Mouse (Mus musculus): ENCODE data around the gene Actrt2. TPM values are rescaled to one million over a fixed set of nuclear protein-coding genes. Genes with fewer than 3 reads are reported as not detected.
A peak's percentile ranks its signal among the peaks of the same experiment; 100 is the strongest.

Gene Actrt2
- polyA plus RNA-seq, 1 experiment from 2014 or later = not detected

DNA sequence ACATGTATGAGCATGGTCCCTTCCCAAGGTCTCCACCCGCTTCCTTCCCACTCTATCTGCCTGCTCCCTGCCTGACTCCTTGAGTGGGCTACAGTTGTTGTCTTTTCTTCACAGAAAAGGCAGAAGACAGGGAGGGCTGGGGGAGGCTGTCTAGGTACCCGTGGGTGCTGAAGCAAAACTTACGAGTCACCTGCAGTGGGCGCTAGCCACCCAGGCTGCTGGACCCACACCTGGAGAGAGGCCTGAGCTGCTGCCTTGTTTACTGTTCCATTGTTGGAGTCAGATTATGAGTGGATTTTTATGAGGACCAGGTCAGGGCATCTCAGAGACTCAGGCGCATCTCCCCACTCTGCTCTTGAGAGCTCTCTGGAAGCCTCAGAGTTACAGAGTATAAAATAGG is 28.9 kb upstream of the Actrt2 start:
- no peak for ATAC-seq (ENCODE audit: low FRiP score, low TSS enrichment)
- Histone ChIP-seq H3K9ac (ENCODE audit: low read depth, low read length) (no peak overlapping the region), H3K9me3 (ENCODE audit: control insufficient read depth, low read length) (no peaks in the 10 kb centered on the region), H3K4me1 (ENCODE audit: control insufficient read depth, insufficient read depth, low read length) (0 out of 2 replicates have a peak, but pooled peaks cover 4% of the 10 kb centered on the region), H3K36me3 (ENCODE audit: control insufficient read depth, insufficient read depth, low read length) (no peaks in the 10 kb centered on the region), H3K27ac (ENCODE audit: low read depth, low read length) (no peak overlapping the region), H3K4me3 (ENCODE audit: low read length) (no peak overlapping the region), H3K27me3 (ENCODE audit: control insufficient read depth, insufficient read depth, low read length) (no peaks in the 10 kb centered on the region), H3K4me2 (replicated peaks; ENCODE audit: low read depth, low read length) (no peak overlapping the region)
- 66% methylated on average over 5 of the region's 5 CpGs for WGBS

DNA sequence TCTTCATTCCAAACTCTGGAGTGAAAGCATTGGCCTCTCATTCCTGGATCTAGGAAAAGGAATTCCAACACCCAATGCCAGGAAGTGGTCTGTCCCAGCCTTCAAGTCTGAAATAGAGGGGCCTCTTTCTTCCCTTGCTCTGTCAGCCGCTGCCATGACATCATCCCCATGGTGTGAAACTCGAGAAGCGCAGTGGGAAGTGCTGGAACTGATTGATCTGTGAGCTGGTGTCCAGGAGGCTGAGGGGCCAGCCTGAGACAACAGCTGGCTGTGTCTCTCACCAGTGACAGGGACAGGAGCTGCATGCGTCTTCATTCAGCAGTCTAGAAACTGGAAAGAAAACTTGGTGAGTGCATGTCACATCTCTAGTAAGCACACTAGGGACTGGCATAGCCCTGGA is 28.5 kb upstream of the Actrt2 start:
- WGBS = 10% methylated on average over 4 of the region's 4 CpGs

DNA sequence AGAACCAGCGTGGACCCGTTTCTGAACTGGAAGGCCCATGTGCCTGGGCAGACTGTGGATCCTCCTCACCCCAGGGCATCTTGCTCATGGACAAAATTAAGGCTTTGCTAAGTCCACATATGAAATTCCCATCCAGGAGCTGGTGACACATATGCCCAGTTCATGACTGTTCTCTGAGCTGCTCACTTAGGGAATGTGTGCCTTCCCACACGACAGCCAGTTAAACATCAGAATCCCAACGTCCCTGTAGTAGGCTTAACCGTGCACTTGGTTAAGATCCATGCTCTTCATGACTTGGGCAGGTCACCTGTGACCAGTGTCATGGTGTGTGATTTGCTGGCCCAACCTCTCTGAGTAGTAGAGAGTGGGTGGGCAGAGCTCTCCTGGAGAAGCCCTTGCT is 26.7 kb upstream of the Actrt2 start:
- Histone ChIP-seq H3K36me3 (ENCODE audit: control insufficient read depth, insufficient read depth, low read length) (no peaks in the 10 kb centered on the region), H3K4me1 (ENCODE audit: control insufficient read depth, insufficient read depth, low read length) (0 out of 2 replicates have a peak, but pooled peaks cover 4% of the 10 kb centered on the region), H3K27ac (ENCODE audit: low read depth, low read length) (no peak overlapping the region), H3K9me3 (ENCODE audit: control insufficient read depth, low read length) (no peaks in the 10 kb centered on the region), H3K4me3 (ENCODE audit: low read length) (no peak overlapping the region), H3K9ac (ENCODE audit: low read depth, low read length) (no peak overlapping the region), H3K4me2 (replicated peaks; ENCODE audit: low read depth, low read length) (no peak overlapping the region), H3K27me3 (ENCODE audit: control insufficient read depth, insufficient read depth, low read length) (no peaks in the 10 kb centered on the region)
- ATAC-seq (ENCODE audit: low FRiP score, low TSS enrichment) = no peak
- WGBS = 85% methylated on average over 5 of the region's 5 CpGs

More for the DNA sequence above, 28.5 kb upstream of the Actrt2 start:
- Histone ChIP-seq H3K4me3 (ENCODE audit: low read length) (no peak overlapping the region), H3K27me3 (ENCODE audit: control insufficient read depth, insufficient read depth, low read length) (no peaks in the 10 kb centered on the region), H3K36me3 (ENCODE audit: control insufficient read depth, insufficient read depth, low read length) (no peaks in the 10 kb centered on the region), H3K9me3 (ENCODE audit: control insufficient read depth, low read length) (no peaks in the 10 kb centered on the region), H3K27ac (ENCODE audit: low read depth, low read length) (no peak overlapping the region), H3K4me2 (replicated peaks; ENCODE audit: low read depth, low read length) (no peak overlapping the region), H3K4me1 (ENCODE audit: control insufficient read depth, insufficient read depth, low read length) (0 out of 2 replicates have a peak, but pooled peaks cover 4% of the 10 kb centered on the region), H3K9ac (ENCODE audit: low read depth, low read length) (no peak overlapping the region)
- no peak for ATAC-seq (ENCODE audit: low FRiP score, low TSS enrichment)

DNA sequence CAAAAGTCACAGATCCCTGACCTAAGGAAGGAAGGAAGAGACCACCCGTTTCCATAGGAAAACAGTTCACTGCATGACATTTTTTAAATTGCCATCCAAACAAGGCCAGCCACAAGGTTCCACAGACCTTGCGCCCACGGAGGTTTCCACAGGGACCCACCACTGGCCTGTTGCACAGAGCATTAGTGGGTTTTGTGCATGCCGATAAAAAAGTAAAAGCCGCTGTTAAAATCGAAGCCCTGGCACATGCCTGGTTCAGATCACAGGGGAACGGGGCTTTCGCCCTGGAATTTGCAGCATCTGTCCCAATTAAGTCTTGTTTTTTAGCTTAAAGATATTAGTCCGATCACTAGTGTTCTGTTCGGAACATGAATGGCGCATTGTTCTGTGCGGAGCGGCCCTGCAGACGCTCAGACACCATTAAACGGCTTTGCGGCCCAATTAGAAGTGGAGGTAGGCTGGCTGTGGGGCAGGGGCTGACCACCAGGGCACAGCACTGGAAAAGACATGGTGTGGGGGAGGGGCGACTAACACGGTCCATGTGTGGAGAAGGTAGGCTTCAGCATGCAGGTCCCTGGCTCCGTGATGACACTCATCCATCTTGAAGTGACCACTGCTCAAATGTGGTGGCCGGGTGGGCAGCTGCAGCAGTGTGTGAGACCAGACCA is 25.8 kb upstream of the Actrt2 start:
- no peaks in the 10 kb centered on the region for H3K36me3 ChIP-seq (ENCODE audit: control insufficient read depth, insufficient read depth, low read length)
- ATAC-seq (ENCODE audit: low FRiP score, low TSS enrichment) = no peak
- H3K9ac ChIP-seq (ENCODE audit: low read depth, low read length) = no peak overlapping the region
- H3K9me3 ChIP-seq (ENCODE audit: control insufficient read depth, low read length) = no peaks in the 10 kb centered on the region
- WGBS = 66% methylated on average over 20 of the region's 20 CpGs
- H3K4me3 ChIP-seq (ENCODE audit: low read length) = no peak overlapping the region
- H3K27ac ChIP-seq (ENCODE audit: low read depth, low read length) = no peak overlapping the region
- H3K4me2 ChIP-seq (replicated peaks; ENCODE audit: low read depth, low read length) = no peak overlapping the region
- no peaks in the 10 kb centered on the region for H3K27me3 ChIP-seq (ENCODE audit: control insufficient read depth, insufficient read depth, low read length)
- 0 out of 2 replicates have a peak, but pooled peaks cover 4% of the 10 kb centered on the region for H3K4me1 ChIP-seq (ENCODE audit: control insufficient read depth, insufficient read depth, low read length)

DNA sequence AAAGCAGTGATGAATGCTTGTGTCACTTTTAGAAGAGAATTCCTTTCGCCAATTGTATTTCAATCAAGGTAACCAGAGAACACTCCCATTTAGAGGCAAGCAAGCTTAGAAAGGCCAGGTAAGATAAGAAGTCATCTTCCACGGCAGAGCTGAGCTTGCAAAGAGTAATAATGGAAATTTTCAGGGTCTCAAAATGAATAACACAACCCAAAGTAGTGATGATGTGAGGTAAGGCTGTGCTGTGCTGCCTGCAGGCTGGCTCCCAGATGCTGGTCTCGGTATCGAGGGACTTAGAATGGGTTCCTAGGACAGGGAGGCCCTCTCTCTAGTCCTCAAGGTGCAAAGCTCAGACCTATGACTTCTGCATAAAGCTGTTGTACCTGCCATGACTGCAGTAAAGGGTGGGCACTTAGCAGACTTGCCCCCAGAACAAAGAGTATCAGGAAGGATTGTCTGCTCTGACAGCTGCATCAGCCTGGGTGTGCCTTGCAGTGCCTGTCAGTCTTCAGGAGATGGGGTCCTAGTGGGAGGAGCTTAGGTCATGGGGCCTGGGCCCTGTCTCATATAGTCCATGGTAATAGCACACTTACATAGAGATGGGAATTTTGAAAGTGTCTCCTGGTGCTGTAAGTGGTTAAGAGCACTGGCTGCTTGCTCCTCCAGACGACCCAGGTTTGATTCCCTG is 15.5 kb upstream of the Actrt2 start:
- H3K27ac ChIP-seq (ENCODE audit: low read depth, low read length) = no peak overlapping the region
- peaks cover 21% of the 10 kb centered on the region for H3K27me3 ChIP-seq (ENCODE audit: control insufficient read depth, insufficient read depth, low read length)
- H3K4me3 ChIP-seq (ENCODE audit: low read length) = no peak overlapping the region
- no peak overlapping the region for H3K4me2 ChIP-seq (replicated peaks; ENCODE audit: low read depth, low read length)
- H3K36me3 ChIP-seq (ENCODE audit: control insufficient read depth, insufficient read depth, low read length) = no peaks in the 10 kb centered on the region
- WGBS = 76% methylated on average over 5 of the region's 5 CpGs
- no peaks in the 10 kb centered on the region for H3K4me1 ChIP-seq (ENCODE audit: control insufficient read depth, insufficient read depth, low read length)
- no peak for ATAC-seq (ENCODE audit: low FRiP score, low TSS enrichment)
- H3K9me3 ChIP-seq (ENCODE audit: control insufficient read depth, low read length) = no peaks in the 10 kb centered on the region
- no peak overlapping the region for H3K9ac ChIP-seq (ENCODE audit: low read depth, low read length)

DNA sequence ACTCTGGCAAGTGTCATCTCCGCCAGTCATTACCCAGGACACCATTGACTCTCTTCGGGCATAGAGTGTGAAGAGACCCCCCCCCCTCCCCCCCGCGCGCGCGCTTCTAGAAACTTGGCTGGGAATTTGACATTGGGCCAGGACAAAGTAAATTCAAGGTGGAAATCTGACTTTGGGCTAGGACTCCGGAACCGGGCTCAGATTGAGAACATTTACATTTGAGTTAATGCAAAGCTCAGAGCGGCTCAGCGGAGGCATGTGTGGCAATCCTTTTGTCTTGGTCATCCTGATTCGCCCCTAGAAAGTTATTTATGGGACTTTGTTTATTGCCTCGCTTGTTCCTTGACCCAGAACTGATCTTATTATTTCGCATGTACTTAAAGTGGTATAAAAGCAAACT is 14.6 kb upstream of the Actrt2 start:
- no peak overlapping the region for H3K4me2 ChIP-seq (replicated peaks; ENCODE audit: low read depth, low read length)
- no peaks in the 10 kb centered on the region for H3K4me1 ChIP-seq (ENCODE audit: control insufficient read depth, insufficient read depth, low read length)
- no peaks in the 10 kb centered on the region for H3K36me3 ChIP-seq (ENCODE audit: control insufficient read depth, insufficient read depth, low read length)
- H3K9ac ChIP-seq (ENCODE audit: low read depth, low read length) = no peak overlapping the region
- peaks cover 26% of the 10 kb centered on the region for H3K27me3 ChIP-seq (ENCODE audit: control insufficient read depth, insufficient read depth, low read length)
- no peak for ATAC-seq (ENCODE audit: low FRiP score, low TSS enrichment)
- H3K9me3 ChIP-seq (ENCODE audit: control insufficient read depth, low read length) = no peaks in the 10 kb centered on the region
- no peak overlapping the region for H3K4me3 ChIP-seq (ENCODE audit: low read length)
- no peak overlapping the region for H3K27ac ChIP-seq (ENCODE audit: low read depth, low read length)
- WGBS = 39% methylated on average over 14 of the region's 14 CpGs

DNA sequence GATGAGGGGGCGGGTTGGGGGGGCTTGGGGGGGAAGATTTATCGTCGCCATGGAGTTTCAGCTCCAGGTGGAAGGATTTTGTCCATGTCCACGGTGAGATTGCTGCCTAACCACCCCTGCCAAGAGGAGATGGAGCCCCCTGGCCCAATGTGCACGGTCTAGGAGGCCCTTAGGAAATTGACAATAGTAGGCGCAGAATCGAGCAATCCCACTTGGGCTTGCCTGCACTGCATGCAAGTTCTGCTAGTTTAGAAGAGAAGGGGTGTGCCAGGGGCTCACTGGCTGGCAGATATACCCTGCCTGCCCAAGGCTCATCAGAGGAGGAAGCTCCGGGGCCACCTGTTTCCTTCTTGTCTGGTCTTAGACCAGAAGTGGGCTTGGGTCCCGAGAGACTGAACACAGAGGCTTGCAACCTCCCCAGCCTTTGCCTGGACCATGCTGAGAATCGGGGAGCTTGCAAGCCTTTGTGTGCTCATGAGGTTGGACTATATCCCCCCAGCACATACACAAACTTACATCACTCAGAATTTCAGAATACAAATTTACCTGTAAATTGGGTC is 7.9 kb upstream of the Actrt2 start:
- Histone ChIP-seq H3K9ac (ENCODE audit: low read depth, low read length) (no peak overlapping the region), H3K27me3 (ENCODE audit: control insufficient read depth, insufficient read depth, low read length) (peaks cover 39% of the 10 kb centered on the region), H3K9me3 (ENCODE audit: control insufficient read depth, low read length) (no peaks in the 10 kb centered on the region), H3K4me3 (ENCODE audit: low read length) (no peak overlapping the region), H3K4me1 (ENCODE audit: control insufficient read depth, insufficient read depth, low read length) (peaks cover 13% of the 10 kb centered on the region; the same call in 1 of the 2 replicates), H3K36me3 (ENCODE audit: control insufficient read depth, insufficient read depth, low read length) (no peaks in the 10 kb centered on the region), H3K27ac (ENCODE audit: low read depth, low read length) (no peak overlapping the region), H3K4me2 (replicated peaks; ENCODE audit: low read depth, low read length) (no peak overlapping the region)
- no peak for ATAC-seq (ENCODE audit: low FRiP score, low TSS enrichment)
- WGBS = 74% methylated on average over 10 of the region's 10 CpGs

DNA sequence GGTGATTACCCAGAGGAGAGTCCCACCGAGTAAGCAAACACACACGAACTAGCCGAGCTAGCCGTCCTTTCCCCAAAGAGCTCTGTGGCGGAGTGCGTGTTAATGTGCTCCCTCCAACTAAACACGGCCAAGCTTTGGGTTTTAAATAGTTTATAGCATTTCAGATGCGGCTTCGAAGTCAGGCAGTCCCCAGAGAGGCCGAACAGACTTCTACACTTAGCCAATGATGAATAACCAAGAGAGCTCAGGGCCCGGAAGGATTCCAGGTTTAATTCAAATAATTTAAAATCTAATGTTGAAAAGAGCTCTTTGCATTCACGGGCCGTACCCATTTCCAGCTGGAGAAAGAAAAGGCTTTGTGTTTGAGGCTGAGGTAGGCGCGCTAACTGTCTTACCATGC is 7.3 kb upstream of the Actrt2 start:
- no peak for ATAC-seq (ENCODE audit: low FRiP score, low TSS enrichment)
- H3K36me3 ChIP-seq (ENCODE audit: control insufficient read depth, insufficient read depth, low read length) = no peaks in the 10 kb centered on the region
- no peak overlapping the region for H3K9ac ChIP-seq (ENCODE audit: low read depth, low read length)
- peaks cover 13% of the 10 kb centered on the region; the same call in 1 of the 2 replicates for H3K4me1 ChIP-seq (ENCODE audit: control insufficient read depth, insufficient read depth, low read length)
- H3K4me3 ChIP-seq (ENCODE audit: low read length) = no peak overlapping the region
- 46% methylated on average over 15 of the region's 15 CpGs for WGBS
- H3K27me3 ChIP-seq (ENCODE audit: control insufficient read depth, insufficient read depth, low read length) = peaks cover 39% of the 10 kb centered on the region
- H3K4me2 ChIP-seq (replicated peaks; ENCODE audit: low read depth, low read length) = no peak overlapping the region
- H3K9me3 ChIP-seq (ENCODE audit: control insufficient read depth, low read length) = no peaks in the 10 kb centered on the region
- no peak overlapping the region for H3K27ac ChIP-seq (ENCODE audit: low read depth, low read length)

DNA sequence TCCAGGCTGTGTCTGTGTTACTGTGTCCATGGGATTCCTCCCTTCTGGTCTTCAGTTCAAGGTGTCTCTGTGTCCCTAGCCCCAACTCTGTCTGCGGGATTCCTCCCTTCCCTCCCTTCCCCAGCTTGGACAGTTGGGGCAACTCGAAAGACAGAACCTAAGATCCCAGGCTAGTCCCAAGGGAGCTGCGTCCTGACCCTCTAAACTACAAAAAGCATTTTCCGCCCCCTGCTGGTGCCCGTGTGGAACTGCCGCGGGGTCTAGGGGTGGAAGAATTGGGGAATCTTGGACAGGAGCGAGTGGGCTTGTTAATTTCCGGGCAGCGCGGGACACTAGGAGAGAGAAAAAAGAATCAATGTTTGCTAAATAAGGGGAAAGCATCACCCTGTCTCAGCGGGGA is 6.9 kb upstream of the Actrt2 start:
- Histone ChIP-seq H3K4me3 (ENCODE audit: low read length) (no peak overlapping the region), H3K4me1 (ENCODE audit: control insufficient read depth, insufficient read depth, low read length) (peaks cover 13% of the 10 kb centered on the region; the same call in 1 of the 2 replicates), H3K36me3 (ENCODE audit: control insufficient read depth, insufficient read depth, low read length) (no peaks in the 10 kb centered on the region), H3K4me2 (replicated peaks; ENCODE audit: low read depth, low read length) (no peak overlapping the region), H3K27ac (ENCODE audit: low read depth, low read length) (no peak overlapping the region), H3K27me3 (ENCODE audit: control insufficient read depth, insufficient read depth, low read length) (peaks cover 39% of the 10 kb centered on the region), H3K9ac (ENCODE audit: low read depth, low read length) (no peak overlapping the region), H3K9me3 (ENCODE audit: control insufficient read depth, low read length) (no peaks in the 10 kb centered on the region)
- peak; percentile 15; the same call in 1 of the 2 replicates for ATAC-seq (ENCODE audit: low FRiP score, low TSS enrichment)
- 4% methylated on average over 12 of the region's 12 CpGs for WGBS

All from kidney, embryonic 14.5 days (tissue).